Mouse (Mus musculus) T-helper 17 cell (primary cell): ENCODE data around the gene Cd46.

Source experiments
- in situ Hi-C, 2 experiments: fragments of 300-600 bp; cut with MboI, MseI; formaldehyde crosslinking; loops; 1 replicate in 1 of 2; 2 replicates in 1 of 2; pipeline ENCODE4 v1.15.1; 2025; ENCODE audit warnings: high pct_unique_total_duplicates in 2 of 2

Gene Cd46

GRCm38 (mm10) chr1:195092220-195092720 is at the start of gene Cd46:
TSS of gene Cd46 (minus strand) at chr1:195092249.
- in situ Hi-C loops: no loop called here

- in situ Hi-C loops: no loop called here
Observed at GRCm38 (mm10) chr1:195132070-195132469, 40.0 kb upstream of the Cd46 start.

GRCm38 (mm10) chr1:195131675-195132015 is 39.6 kb upstream of the Cd46 start:
- in situ Hi-C loops: no loop called here

GRCm38 (mm10) chr1:195130953-195131674 is 39.1 kb upstream of the Cd46 start, which contains the start of gene Cr1l:
TSS of gene Cr1l (minus strand) at chr1:195131586.
- in situ Hi-C loops: no loop called here

- in situ Hi-C loops: no loop called here
Observed at GRCm38 (mm10) chr1:195130479-195130878, 38.4 kb upstream of the Cd46 start.

GRCm38 (mm10) chr1:195129867-195130266 is 37.8 kb upstream of the Cd46 start:
- in situ Hi-C loops: loop anchor here in 1 of 2 experiments (10.0 kb wide), 1 partner anchor 155 kb away; no protein-coding TSS in a partner anchor

GRCm38 (mm10) chr1:195114414-195114813 is 22.4 kb upstream of the Cd46 start:
- in situ Hi-C loops: no loop called here

- in situ Hi-C loops: no loop called here
Observed at GRCm38 (mm10) chr1:195113621-195114020, 21.6 kb upstream of the Cd46 start.

- in situ Hi-C loops: no loop called here
Observed at GRCm38 (mm10) chr1:195100693-195101092, 8.6 kb upstream of the Cd46 start.

GRCm38 (mm10) chr1:195098004-195098403 is 6.0 kb upstream of the Cd46 start:
- in situ Hi-C loops: no loop called here

- in situ Hi-C loops: no loop called here
Observed at GRCm38 (mm10) chr1:195091699-195092219, 290 bp downstream of the Cd46 start.

GRCm38 (mm10) chr1:195082142-195082541 is 9.9 kb downstream of the Cd46 start:
- in situ Hi-C loops: no loop called here

- in situ Hi-C loops: no loop called here
Observed at GRCm38 (mm10) chr1:195040437-195040836, 51.6 kb downstream of the Cd46 start.

GRCm38 (mm10) chr1:195038386-195038785 is 53.7 kb downstream of the Cd46 start:
- in situ Hi-C loops: no loop called here

- in situ Hi-C loops: no loop called here
Observed at GRCm38 (mm10) chr1:195037985-195038384, 54.1 kb downstream of the Cd46 start.

- in situ Hi-C loops: no loop called here
Observed at GRCm38 (mm10) chr1:195037483-195037882, 54.6 kb downstream of the Cd46 start.

- in situ Hi-C loops: no loop called here
Observed at GRCm38 (mm10) chr1:195033941-195034340, 58.1 kb downstream of the Cd46 start.

GRCm38 (mm10) chr1:195032738-195033137 is 59.3 kb downstream of the Cd46 start:
- in situ Hi-C loops: no loop called here

- in situ Hi-C loops: no loop called here
Observed at GRCm38 (mm10) chr1:195031786-195032185, 60.3 kb downstream of the Cd46 start.

- in situ Hi-C loops: no loop called here
Observed at GRCm38 (mm10) chr1:195027507-195027906, 64.5 kb downstream of the Cd46 start.

- in situ Hi-C loops: no loop called here
Observed at GRCm38 (mm10) chr1:195023848-195024247, 68.2 kb downstream of the Cd46 start.

GRCm38 (mm10) chr1:195021831-195022230 is 70.2 kb downstream of the Cd46 start:
- in situ Hi-C loops: no loop called here

GRCm38 (mm10) chr1:195019062-195019600 is 72.9 kb downstream of the Cd46 start:
- in situ Hi-C loops: loop anchor here in 1 of 2 experiments (10.0 kb wide), 1 partner anchor 1094 kb away; no protein-coding TSS in a partner anchor
